Mouse (Mus musculus) bone marrow, adult 2 months (tissue): Measurements from ENCODE around the gene Tll2.

Experiments used
- CTCF ChIP-seq: fragments of 200-500 bp; IDR thresholded peaks from 2 replicates; pipeline ENCODE4 v1.5.1; 2011; ENCODE audit warnings: low read length, control low read depth; ENCODE audit not compliant: control insufficient read depth, insufficient read depth
- POLR2A ChIP-seq: fragments of 200-500 bp; IDR thresholded peaks from 2 replicates; pipeline ENCODE4 v1.6.1; 2011; ENCODE audit warnings: low read depth, mild to moderate bottlenecking, control low read depth, low read length, borderline replicate concordance; ENCODE audit not compliant: control insufficient read depth

DNA sequence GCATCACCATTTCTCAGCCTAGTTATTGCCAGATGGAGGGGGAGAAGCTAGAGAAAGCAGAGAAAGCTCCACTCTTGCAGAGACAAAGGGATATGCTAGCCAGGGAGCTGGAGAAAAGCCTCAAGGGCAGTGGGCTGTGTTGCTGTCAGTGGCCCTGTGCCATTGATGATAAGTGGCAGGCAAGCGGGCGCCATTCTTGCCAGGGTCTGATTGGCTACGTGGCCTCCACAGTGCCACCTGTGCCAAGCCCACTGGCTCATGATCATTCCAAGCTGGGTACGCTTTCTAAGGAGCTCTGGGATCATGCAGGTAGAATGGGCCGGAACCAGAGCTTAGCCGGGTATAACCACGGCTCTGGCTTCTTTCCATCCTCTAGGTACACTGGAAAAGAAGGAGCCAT is 105.8 kb downstream of the Tll2 start:
- TF ChIP-seq CTCF = no peak
- TF ChIP-seq POLR2A = no peak
